Mouse (Mus musculus): ENCODE results near the gene Nat8f3.
"Not testable (repeated sequence)": the region's sequence is repeated elsewhere in the genome, so short reads cannot be mapped to it uniquely, and the experiment has no call there.

Nat8f3 gene

DNA sequence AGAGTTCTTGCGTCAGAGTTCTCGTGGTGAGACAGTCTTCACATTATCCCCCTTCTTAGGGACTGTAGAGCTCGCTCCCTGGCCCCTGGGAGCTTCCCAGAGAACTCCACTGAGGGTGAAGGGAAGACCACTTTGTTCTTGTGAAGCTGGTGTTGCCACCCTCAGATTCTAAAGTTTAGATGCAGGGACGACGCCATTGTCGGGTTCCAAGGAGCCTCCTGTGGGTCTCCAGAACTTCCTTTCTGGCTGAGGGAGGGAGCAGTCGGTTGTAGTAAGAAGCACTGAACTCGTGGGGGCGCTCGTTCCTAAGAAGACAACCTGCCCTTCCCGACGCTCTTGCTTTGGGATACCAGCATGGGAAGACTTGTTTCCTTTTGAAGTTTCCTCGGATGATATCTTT, at the start of gene Nat8f3:
Gene Nat8f3, minus strand, starts transcription at position 223 of the 400 bp plus-strand sequence.
- in situ Hi-C loops (cut with MboI, MseI), result not testable (repeated sequence)

GRCm38 (mm10) chr6:85813339-85813738, 47.8 kb upstream of the Nat8f3 start:
- in situ Hi-C loops (cut with MboI, MseI), result loop anchor here in 1 of 2 experiments (5.0 kb wide), 1 partner anchor 51 kb away; no protein-coding TSS in a partner anchor

- in situ Hi-C loops (cut with MboI, MseI), result loop anchor here in 1 of 2 experiments (5.0 kb wide), 1 partner anchor 49 kb away; no protein-coding TSS in a partner anchor
Observed at GRCm38 (mm10) chr6:85810942-85811537, 45.5 kb upstream of the Nat8f3 start.

DNA sequence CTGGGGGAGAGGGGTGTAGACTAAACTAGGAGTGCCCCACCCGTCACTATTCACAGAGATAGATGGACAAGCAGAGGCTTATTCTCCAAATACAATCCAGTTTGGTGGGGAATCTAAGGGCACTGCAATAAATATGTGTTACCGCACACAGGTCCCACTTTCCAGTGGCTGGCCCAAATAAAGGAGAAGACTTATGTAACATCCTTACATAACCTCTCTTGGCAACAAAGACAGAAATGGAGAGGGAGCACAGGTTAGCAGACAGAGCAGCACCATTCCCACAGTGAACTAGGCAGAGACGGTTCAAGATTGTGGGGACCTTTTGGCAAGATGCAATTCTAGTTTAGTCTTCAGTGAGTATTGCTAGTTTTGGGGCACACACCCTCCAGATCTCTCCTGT, 45.0 kb upstream of the Nat8f3 start:
- in situ Hi-C loops (cut with MboI, MseI), result loop anchor here in 1 of 2 experiments (5.0 kb wide), 1 partner anchor 48 kb away; no protein-coding TSS in a partner anchor

DNA sequence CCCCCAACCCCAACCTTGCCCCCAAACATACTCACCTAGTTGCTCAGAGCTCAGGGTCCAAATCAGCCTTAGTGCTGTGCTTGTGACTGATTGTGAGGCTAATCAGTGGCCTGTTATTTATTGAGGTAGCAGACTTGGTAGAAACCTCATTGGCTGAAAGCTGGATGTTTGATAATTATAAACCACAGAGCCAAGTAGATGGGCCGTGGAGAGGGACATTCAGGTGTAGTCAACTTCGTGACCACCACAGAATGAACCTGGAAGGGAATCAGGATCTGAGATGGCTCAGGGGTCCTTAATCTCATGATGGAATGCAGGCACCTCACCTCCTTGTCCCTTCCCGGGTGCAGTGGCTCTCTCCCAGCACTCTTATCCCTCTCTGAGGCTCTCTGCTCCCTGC, 44.2 kb upstream of the Nat8f3 start:
- in situ Hi-C loops (cut with MboI, MseI), result loop anchor here in 1 of 2 experiments (5.0 kb wide), 1 partner anchor 47 kb away; no protein-coding TSS in a partner anchor

DNA sequence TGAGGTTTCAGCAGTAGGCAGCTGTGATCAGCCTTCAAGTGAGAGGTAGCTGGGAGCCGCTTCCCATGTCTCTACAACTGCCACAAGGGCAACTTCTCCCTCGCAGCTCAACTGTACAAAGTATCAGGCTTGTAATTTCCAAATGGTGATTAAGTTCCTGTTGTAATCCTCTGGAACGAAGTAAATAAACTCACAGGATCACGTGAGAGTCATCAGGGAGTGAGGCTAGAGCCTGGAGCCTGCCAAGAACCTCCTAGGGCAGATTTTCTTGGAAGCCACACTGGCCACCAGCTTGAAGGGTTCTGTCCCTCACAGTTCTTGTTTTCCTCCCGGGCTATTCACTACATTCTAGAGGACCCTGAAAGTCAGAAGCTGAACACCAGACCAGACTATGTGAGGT, 37.6 kb upstream of the Nat8f3 start:
- in situ Hi-C loops (cut with MboI, MseI), result loop anchor here (5.0 kb wide), 2 partner anchors 46 to 101 kb away; no protein-coding TSS in a partner anchor

DNA sequence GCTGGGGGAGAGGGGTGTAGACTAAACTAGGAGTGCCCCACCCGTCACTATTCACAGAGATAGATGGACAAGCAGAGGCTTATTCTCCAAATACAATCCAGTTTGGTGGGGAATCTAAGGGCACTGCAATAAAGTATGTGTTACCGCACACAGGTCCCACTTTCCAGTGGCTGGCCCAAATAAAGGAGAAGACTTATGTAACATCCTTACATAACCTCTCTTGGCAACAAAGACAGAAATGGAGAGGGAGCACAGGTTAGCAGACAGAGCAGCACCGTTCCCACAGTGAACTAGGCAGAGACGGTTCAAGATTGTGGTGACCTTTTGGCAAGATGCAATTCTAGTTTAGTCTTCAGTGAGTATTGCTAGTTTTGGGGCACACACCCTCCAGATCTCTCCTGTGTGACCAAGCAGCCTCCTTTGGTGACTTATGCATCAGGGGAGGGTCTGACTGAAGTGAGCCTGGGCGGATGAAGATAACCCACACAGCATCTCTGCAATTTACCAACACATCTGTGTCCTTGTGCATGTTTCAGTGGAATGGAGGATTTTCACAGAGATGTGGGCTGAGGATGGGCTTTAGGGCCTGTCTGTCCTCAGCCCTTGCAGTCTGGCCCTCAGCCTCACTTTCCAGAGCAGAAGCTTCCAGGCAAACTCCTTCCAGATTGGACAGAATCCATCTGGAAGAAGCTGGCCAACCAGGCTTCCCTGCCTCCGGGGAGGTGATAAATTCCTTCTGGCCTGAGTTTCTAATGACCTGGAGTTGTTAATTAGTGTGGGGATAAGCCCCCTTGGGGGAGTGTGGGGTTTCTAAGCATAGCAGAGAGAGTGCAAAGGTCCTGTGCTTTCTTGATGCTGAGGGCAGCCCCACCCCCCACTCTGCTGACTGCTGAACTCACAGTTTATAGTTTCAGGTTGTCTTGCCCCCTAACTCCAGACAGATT, 2.2 kb downstream of the Nat8f3 start:
- in situ Hi-C loops (cut with MboI, MseI), result loop anchor here in 1 of 2 experiments (5.0 kb wide), 1 partner anchor 49 kb away; no protein-coding TSS in a partner anchor

DNA sequence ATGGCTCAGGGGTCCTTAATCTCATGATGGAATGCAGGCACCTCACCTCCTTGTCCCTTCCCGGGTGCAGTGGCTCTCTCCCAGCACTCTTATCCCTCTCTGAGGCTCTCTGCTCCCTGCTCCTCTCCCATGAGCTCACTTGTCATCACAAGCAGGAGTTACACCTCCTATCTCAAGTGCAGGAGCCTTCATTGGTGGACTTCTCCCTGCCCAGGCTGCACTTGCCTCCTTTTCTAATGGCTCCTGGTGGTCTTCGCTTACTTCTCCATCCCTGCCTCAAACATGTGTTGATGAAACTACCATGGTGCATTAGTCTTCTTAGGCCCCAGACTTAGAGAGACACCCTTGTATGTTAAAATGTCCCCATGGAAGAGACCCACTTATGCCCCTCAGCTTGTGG, 2.9 kb downstream of the Nat8f3 start:
- in situ Hi-C loops (cut with MboI, MseI), result loop anchor here in 1 of 2 experiments (5.0 kb wide), 1 partner anchor 50 kb away; no protein-coding TSS in a partner anchor

GRCm38 (mm10) chr6:85755705-85756249, 9.8 kb downstream of the Nat8f3 start:
- in situ Hi-C loops (cut with MboI, MseI), result loop anchor here (5.0 kb wide), 2 partner anchors 47 to 53 kb away; no protein-coding TSS in a partner anchor

- in situ Hi-C loops (cut with MboI, MseI), result not testable (repeated sequence)
Observed at GRCm38 (mm10) chr6:85713105-85713504, 52.4 kb downstream of the Nat8f3 start, which contains the start of gene Nat8f7. Gene Nat8f7, minus strand, starts transcription at chr6:85713205.

- in situ Hi-C loops (cut with MboI, MseI), result not testable (repeated sequence)
Observed at GRCm38 (mm10) chr6:85709607-85710006, 55.9 kb downstream of the Nat8f3 start.

DNA sequence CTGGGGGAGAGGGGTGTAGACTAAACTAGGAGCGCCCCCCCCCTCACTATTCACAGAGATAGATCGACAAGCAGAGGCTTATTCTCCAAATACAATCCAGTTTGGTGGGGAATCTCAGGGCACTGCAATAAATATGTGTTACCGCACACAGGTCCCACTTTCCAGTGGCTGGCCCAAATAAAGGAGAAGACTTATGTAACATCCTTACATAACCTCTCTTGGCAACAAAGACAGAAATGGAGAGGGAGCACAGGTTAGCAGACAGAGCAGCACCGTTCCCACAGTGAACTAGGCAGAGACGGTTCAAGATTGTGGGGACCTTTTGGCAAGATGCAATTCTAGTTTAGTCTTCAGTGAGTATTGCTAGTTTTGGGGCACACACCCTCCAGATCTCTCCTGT, 56.3 kb downstream of the Nat8f3 start:
- in situ Hi-C loops (cut with MboI, MseI), result not testable (repeated sequence)

- in situ Hi-C loops (cut with MboI, MseI), result loop anchor here (5.0 kb wide), 2 partner anchors 55 to 100 kb away; no protein-coding TSS in a partner anchor
Observed at GRCm38 (mm10) chr6:85701943-85702342, 63.6 kb downstream of the Nat8f3 start.
